Mouse (Mus musculus) lung, embryonic 14.5 days (tissue): Measurements from ENCODE around the gene Dnajb14. TPM values are rescaled to one million over a fixed set of nuclear protein-coding genes. Genes with fewer than 3 reads are reported as not detected.
A peak's percentile ranks its signal among the peaks of the same experiment; 100 is the strongest.

ENCODE experiments used
- ATAC-seq: fragments of 200-750 bp; cut with Nextera tagmentation; 2 replicates; pipeline ENCODE4 v1.8.0; 2017; ENCODE audit warnings: mild to moderate bottlenecking, moderate TSS enrichment, moderate library complexity; ENCODE audit not compliant: insufficient read depth
- DNase-seq: peaks from one replicate; pipeline ENCODE4 v3.0.0-alpha.2; 2015
- H3K27ac ChIP-seq: fragments of 300-500 bp; sonication (generic); 2 replicates; pipeline ENCODE4 v1.5.1; 2014; ENCODE audit warnings: low read depth, mild to moderate bottlenecking, moderate library complexity
- H3K27me3 ChIP-seq: fragments of 300-500 bp; sonication (generic); 2 replicates; pipeline ENCODE4 v1.6.1; 2014; ENCODE audit warnings: low read length, control low read depth; ENCODE audit not compliant: insufficient read depth
- H3K36me3 ChIP-seq: fragments of 300-500 bp; sonication (generic); 2 replicates; pipeline ENCODE4 v1.6.1; 2014; ENCODE audit warnings: control low read depth; ENCODE audit not compliant: insufficient read depth
- H3K4me1 ChIP-seq: fragments of 300-500 bp; sonication (generic); 2 replicates; pipeline ENCODE4 v1.6.1; 2014; ENCODE audit warnings: antibody characterized with exemption, control low read depth; ENCODE audit not compliant: insufficient read depth
- H3K4me2 ChIP-seq: fragments of 300-500 bp; sonication (generic); 2 replicates; pipeline ENCODE4 v1.6.1; 2014; ENCODE audit warnings: mild to moderate bottlenecking
- H3K4me3 ChIP-seq: fragments of 300-500 bp; sonication (generic); 2 replicates; pipeline ENCODE4 v1.5.1; 2014; ENCODE audit warnings: low read depth, low read length
- H3K9ac ChIP-seq: fragments of 300-500 bp; sonication (generic); 2 replicates; pipeline ENCODE4 v1.6.1; 2014
- H3K9me3 ChIP-seq: fragments of 300-500 bp; sonication (generic); 2 replicates; pipeline ENCODE4 v1.6.1; 2016; ENCODE audit warnings: low read depth, low read length, control low read depth
- CTCF ChIP-seq: IDR thresholded peaks from 2 replicates; pipeline ENCODE4 v1.5.1; 2016; ENCODE audit warnings: antibody characterized with exemption, low read depth
- WGBS: fragments of 180-500 bp; shearing (Covaris S2); extraction: QIAGEN DNeasy Blood & Tissue Kit; methylation state at CpG from one replicate; pipeline ENCODE4 v1.1.7; 2014; 5-methylcytosine and 5-hydroxymethylcytosine counted together
- polyA plus RNA-seq: library from polyadenylated mRNA; unstranded; fragments of >200 nt; fragmentation: Nextera tagmentation; extraction: Ambion mirVana; gene quantifications from 2 replicates; pipeline ENCODE4 v1.2.1, GENCODE M21; 2014

Dnajb14 gene
- polyA plus RNA-seq, 1 experiment from 2014 or later, result 15.5 TPM

DNA sequence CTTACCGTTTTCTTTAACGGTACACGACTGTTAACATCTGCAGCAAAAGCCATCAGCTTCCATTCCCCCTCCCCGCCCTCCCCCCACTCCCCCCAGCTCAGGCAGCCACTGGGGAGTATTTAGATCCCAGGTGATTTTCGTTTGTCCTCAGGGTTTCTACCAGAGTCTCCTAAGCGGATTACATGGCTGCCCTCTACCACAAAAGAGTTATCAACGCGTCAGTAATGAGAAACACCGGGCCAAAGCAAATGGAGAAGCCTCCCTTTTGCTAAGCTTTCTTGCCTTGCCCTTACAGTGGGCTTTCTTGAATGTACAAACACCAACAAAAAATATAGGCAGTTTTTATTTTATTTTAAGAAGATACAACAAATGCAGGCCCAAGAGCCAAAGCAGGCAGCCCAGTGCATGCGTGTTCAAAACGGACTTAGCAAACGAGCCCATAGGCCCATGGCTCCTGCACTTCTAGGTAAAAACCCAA lies 50.3 kb downstream of the Dnajb14 start:
- TF ChIP-seq CTCF, result no peak
- DNase-seq, result no peak

GRCm38 (mm10) chr3:137918172-137918931 lies 50.9 kb downstream of the Dnajb14 start, which contains the start of gene Lamtor3:
Gene Lamtor3, plus strand, starts transcription at chr3:137918506.
- under 1% methylated on average over 47 of the region's 47 CpGs for WGBS
- Histone ChIP-seq H3K4me2 (peak within 1 kb of the TSS; percentile 78), H3K9me3 (no peaks in the 10 kb centered on the region), H3K27ac (peak within 1 kb of the TSS; percentile 66), H3K9ac (peak within 1 kb of the TSS; percentile 75), H3K4me3 (peak within 1 kb of the TSS; percentile 89), H3K36me3 (peaks cover 18% of the 10 kb centered on the region), H3K27me3 (no peaks in the 10 kb centered on the region), H3K4me1 (no peaks in the 10 kb centered on the region; the same call in 1 of the 2 replicates)
- TF ChIP-seq CTCF, result no peak; the same call in 1 of the 2 replicates
- peak; percentile 93 for DNase-seq
- ATAC-seq, result peak; percentile 91

More for the DNA sequence above, 50.3 kb downstream of the Dnajb14 start:
- H3K27me3 ChIP-seq, result no peaks in the 10 kb centered on the region
- 26% methylated on average over 12 of the region's 12 CpGs for WGBS
- H3K9ac ChIP-seq, result peak overlapping the region; percentile 75
- peaks cover 18% of the 10 kb centered on the region for H3K36me3 ChIP-seq
- peak overlapping the region; percentile 78 for H3K4me2 ChIP-seq
- no peaks in the 10 kb centered on the region; the same call in 1 of the 2 replicates for H3K4me1 ChIP-seq
- peak overlapping the region; percentile 89 for H3K4me3 ChIP-seq
- no peaks in the 10 kb centered on the region for H3K9me3 ChIP-seq
- ATAC-seq, result peak; percentile 32; the same call in 1 of the 2 replicates
- H3K27ac ChIP-seq, result peak overlapping the region; percentile 66

- DNase-seq (no peak), ATAC-seq (peak; percentile 42)
- Histone ChIP-seq H3K4me1 (no peaks in the 10 kb centered on the region; the same call in 1 of the 2 replicates), H3K9ac (peak overlapping the region; percentile 75), H3K36me3 (peaks cover 22% of the 10 kb centered on the region), H3K27ac (peak overlapping the region; percentile 52; the same call in 1 of the 2 replicates), H3K4me3 (peak overlapping the region; percentile 89), H3K27me3 (no peaks in the 10 kb centered on the region), H3K4me2 (peak overlapping the region; percentile 78), H3K9me3 (no peaks in the 10 kb centered on the region)
- WGBS, result 15% methylated on average over 6 of the region's 6 CpGs
- no peak for TF ChIP-seq CTCF
Measured at GRCm38 (mm10) chr3:137918932-137919311, 51.4 kb downstream of the Dnajb14 start.

DNA sequence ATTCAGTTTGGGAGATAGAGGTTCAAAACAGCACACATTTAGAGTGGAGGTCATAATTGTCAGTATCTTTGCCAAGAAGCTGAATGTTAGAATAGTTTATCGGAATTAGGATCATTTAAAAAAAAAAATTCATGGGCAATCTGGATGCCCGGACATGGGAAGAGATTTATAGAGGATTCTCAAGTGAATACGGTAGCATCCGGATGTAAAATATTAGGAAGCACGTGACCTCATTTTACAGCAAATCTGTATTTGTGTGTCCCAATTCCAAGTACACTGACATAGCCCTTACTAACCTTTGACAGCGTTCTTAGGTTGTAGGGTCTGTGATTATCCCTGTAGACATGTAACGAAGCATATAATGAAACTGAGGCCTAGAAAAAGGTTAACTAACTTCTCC lies 51.9 kb downstream of the Dnajb14 start:
- H3K9ac ChIP-seq, result peak overlapping the region; percentile 75
- H3K4me1 ChIP-seq, result no peaks in the 10 kb centered on the region; the same call in 1 of the 2 replicates
- peaks cover 23% of the 10 kb centered on the region for H3K36me3 ChIP-seq
- H3K9me3 ChIP-seq, result no peaks in the 10 kb centered on the region
- no peak for TF ChIP-seq CTCF
- peak overlapping the region; percentile 78 for H3K4me2 ChIP-seq
- WGBS, result 87% methylated on average over 7 of the region's 7 CpGs
- no peaks in the 10 kb centered on the region for H3K27me3 ChIP-seq
- no peak for ATAC-seq
- H3K4me3 ChIP-seq, result peak overlapping the region; percentile 89
- H3K27ac ChIP-seq, result no peak overlapping the region
- no peak for DNase-seq

GRCm38 (mm10) chr3:137920594-137920993 lies 53.1 kb downstream of the Dnajb14 start:
- Histone ChIP-seq H3K27ac (no peak overlapping the region), H3K9ac (no peak overlapping the region), H3K4me3 (no peak overlapping the region), H3K4me1 (no peaks in the 10 kb centered on the region; the same call in 1 of the 2 replicates), H3K4me2 (no peak overlapping the region), H3K9me3 (no peaks in the 10 kb centered on the region), H3K36me3 (peaks cover 34% of the 10 kb centered on the region), H3K27me3 (no peaks in the 10 kb centered on the region)
- WGBS, result 87% methylated on average over 4 of the region's 4 CpGs
- no peak for DNase-seq
- no peak for ATAC-seq
- no peak for TF ChIP-seq CTCF

DNA sequence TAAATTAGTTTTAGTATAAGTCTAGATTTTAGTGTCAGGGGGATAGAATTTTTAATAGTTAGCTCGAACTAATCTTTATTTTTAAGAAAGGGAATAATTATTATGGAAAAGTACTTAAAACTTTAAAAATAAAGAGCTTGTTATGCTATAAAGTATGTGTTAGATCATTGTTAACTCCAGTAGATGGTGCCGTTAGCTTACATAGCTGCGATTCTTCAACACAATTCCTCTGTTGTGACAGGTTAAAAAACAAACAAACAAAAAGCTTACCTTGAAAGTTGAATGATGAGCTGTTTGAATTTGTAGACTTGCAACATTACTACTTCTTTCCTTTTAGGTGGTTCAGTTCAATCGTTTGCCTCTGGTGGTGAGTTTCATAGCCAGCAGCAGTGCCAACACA lies 59.5 kb downstream of the Dnajb14 start:
- H3K4me2 ChIP-seq, result no peak overlapping the region
- H3K4me1 ChIP-seq, result no peaks in the 10 kb centered on the region
- DNase-seq (no peak), ATAC-seq (no peak)
- no peaks in the 10 kb centered on the region for H3K27me3 ChIP-seq
- TF ChIP-seq CTCF, result no peak
- WGBS, result 83% methylated on average over 4 of the region's 4 CpGs
- no peaks in the 10 kb centered on the region for H3K9me3 ChIP-seq
- no peak overlapping the region for H3K9ac ChIP-seq
- H3K36me3 ChIP-seq, result peaks cover 54% of the 10 kb centered on the region
- no peak overlapping the region for H3K27ac ChIP-seq
- H3K4me3 ChIP-seq, result no peak overlapping the region

- TF ChIP-seq CTCF, result no peak
- Histone ChIP-seq H3K4me1 (no peaks in the 10 kb centered on the region), H3K27me3 (no peaks in the 10 kb centered on the region), H3K9ac (no peak overlapping the region), H3K4me2 (no peak overlapping the region), H3K27ac (no peak overlapping the region), H3K4me3 (no peak overlapping the region), H3K9me3 (no peaks in the 10 kb centered on the region), H3K36me3 (peaks cover 38% of the 10 kb centered on the region)
- 89% methylated on average over 3 of the region's 3 CpGs for WGBS
- ATAC-seq, result no peak
- DNase-seq, result no peak
Measured at GRCm38 (mm10) chr3:137929940-137930339, 62.5 kb downstream of the Dnajb14 start.
